Mouse (Mus musculus): ENCODE data around the gene Aup1.

- TF ChIP-seq CHD2 (IDR thresholded peaks at IDR 0.05; ENCODE audit: low read depth, low read length) (no peak), ZC3H11A (IDR thresholded peaks at IDR 0.05; ENCODE audit: borderline replicate concordance, low read depth, low read length) (no peak), MAFK (IDR thresholded peaks at IDR 0.05; ENCODE audit: insufficient read depth, low read depth, low read length) (no peak)
Observed at GRCm38 (mm10) chr6:83078324-83078858, 24.1 kb downstream of the Aup1 start.
